Mouse (Mus musculus): ENCODE measurements around the gene Wsb2.

DNA sequence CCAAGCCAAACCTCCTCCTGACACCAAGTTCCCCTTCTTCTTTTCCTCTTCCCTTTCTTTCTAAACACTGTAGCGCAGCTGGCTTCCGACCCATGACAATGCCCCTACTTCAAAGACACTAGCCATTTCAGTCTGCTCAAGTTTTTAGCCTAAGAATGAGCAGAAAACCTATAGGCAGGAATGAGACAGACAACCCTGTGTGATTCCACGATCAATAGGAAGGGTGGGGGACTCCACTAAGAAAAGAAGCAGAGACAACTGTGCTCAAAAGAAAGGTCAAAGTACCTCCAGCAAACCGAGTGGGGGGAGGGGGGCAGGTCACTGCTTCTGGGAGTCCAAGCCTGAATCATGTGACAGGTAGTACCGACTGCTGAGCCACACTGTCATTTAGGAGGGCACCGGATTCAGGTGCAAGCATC, 39.5 kb downstream of the Wsb2 start:
- TF ChIP-seq TAL1 (IDR thresholded peaks at IDR 0.05; ENCODE audit: low read length) (no peak), GATA1 (IDR thresholded peaks at IDR 0.05; ENCODE audit: low read length) (no peak)

All from erythroblast, embryonic 14.5 days (primary cell).